Mouse (Mus musculus) testis, adult 2 months (tissue): Measurements from ENCODE around the gene Hoxb1.

Experiments
- CTCF ChIP-seq: fragments of 200-500 bp; IDR thresholded peaks from 2 replicates; pipeline ENCODE4 v1.5.1; 2012; ENCODE audit warnings: low read depth, mild to moderate bottlenecking, inconsistent platforms, low read length, moderate library complexity; ENCODE audit not compliant: control insufficient read depth, insufficient read depth, insufficient replicate concordance
- POLR2A ChIP-seq: fragments of 200-500 bp; IDR thresholded peaks from 2 replicates; pipeline ENCODE4 v1.6.1; 2012; ENCODE audit warnings: low read depth, mild to moderate bottlenecking, inconsistent platforms, low read length, moderate library complexity; ENCODE audit not compliant: control insufficient read depth

- TF ChIP-seq POLR2A (no peak), CTCF (no peak)
These were observed 6.2 kb downstream of the Hoxb1 start for GRCm38 (mm10) chr11:96371726-96372125.
